Mouse (Mus musculus) left cerebral cortex, postnatal 4 days (tissue): ENCODE measurements around the gene Tshz2. TPM values are rescaled to one million over a fixed set of nuclear protein-coding genes. Genes with fewer than 3 reads are reported as not detected.

Experiments
- DNase-seq: peaks from one replicate; pipeline ENCODE4 v3.0.0-alpha.2; 2022
- intact Hi-C: fragments of 180-260 bp; cut with DNase I; formaldehyde crosslinking; loops from one replicate; pipeline ENCODE4 v1.15.1; 2025
- total RNA-seq, 2 experiments: library from RNA; stranded (reverse); gene quantifications; 2 replicates each; pipeline ENCODE4 v1.2.3; 2021

Gene Tshz2
- total RNA-seq, 2 experiments from 2014 or later, result 29.9 to 52.3 TPM

GRCm38 (mm10) chr2:169792706-169793105 lies 159.9 kb downstream of the Tshz2 start:
- intact Hi-C loops, result no loop called here
- DNase-seq, result no peak

- intact Hi-C loops, result no loop called here
- DNase-seq, result no peak
Measured at GRCm38 (mm10) chr2:169802241-169802640, 169.4 kb downstream of the Tshz2 start.

GRCm38 (mm10) chr2:169804380-169804779 lies 171.6 kb downstream of the Tshz2 start:
- intact Hi-C loops, result no loop called here
- no peak for DNase-seq

- DNase-seq, result no peak
- intact Hi-C loops, result no loop called here
Measured at GRCm38 (mm10) chr2:169805545-169805944, 172.7 kb downstream of the Tshz2 start.

GRCm38 (mm10) chr2:169811589-169811988 lies 178.8 kb downstream of the Tshz2 start:
- no peak for DNase-seq
- intact Hi-C loops, result no loop called here

- intact Hi-C loops, result no loop called here
- DNase-seq, result no peak
Measured at GRCm38 (mm10) chr2:169812055-169812454, 179.2 kb downstream of the Tshz2 start.

- intact Hi-C loops, result no loop called here
Measured at GRCm38 (mm10) chr2:169812940-169813339, 180.1 kb downstream of the Tshz2 start.

GRCm38 (mm10) chr2:169814351-169814750 lies 181.5 kb downstream of the Tshz2 start:
- peak; percentile 30 for DNase-seq
- intact Hi-C loops, result no loop called here

More at GRCm38 (mm10) chr2:169812940-169813339, 180.1 kb downstream of the Tshz2 start:
- DNase-seq, result no peak

GRCm38 (mm10) chr2:169814757-169815156 lies 181.9 kb downstream of the Tshz2 start:
- intact Hi-C loops, result no loop called here
- DNase-seq, result peak; percentile 27

- DNase-seq, result no peak
- intact Hi-C loops, result no loop called here
Measured at GRCm38 (mm10) chr2:169821021-169821441, 188.2 kb downstream of the Tshz2 start.

- intact Hi-C loops, result no loop called here
Measured at GRCm38 (mm10) chr2:169825908-169826307, 193.1 kb downstream of the Tshz2 start.

GRCm38 (mm10) chr2:169826316-169826715 lies 193.5 kb downstream of the Tshz2 start:
- no peak for DNase-seq
- intact Hi-C loops, result no loop called here

More at GRCm38 (mm10) chr2:169825908-169826307, 193.1 kb downstream of the Tshz2 start:
- no peak for DNase-seq

GRCm38 (mm10) chr2:169826833-169827232 lies 194.0 kb downstream of the Tshz2 start:
- intact Hi-C loops, result no loop called here
- no peak for DNase-seq

GRCm38 (mm10) chr2:169832184-169832583 lies 199.4 kb downstream of the Tshz2 start:
- DNase-seq, result no peak
- intact Hi-C loops, result no loop called here

- no peak for DNase-seq
- intact Hi-C loops, result no loop called here
Measured at GRCm38 (mm10) chr2:169833638-169834037, 200.8 kb downstream of the Tshz2 start.

GRCm38 (mm10) chr2:169834602-169835001 lies 201.8 kb downstream of the Tshz2 start:
- intact Hi-C loops, result no loop called here
- DNase-seq, result no peak

- intact Hi-C loops, result no loop called here
- DNase-seq, result no peak
Measured at GRCm38 (mm10) chr2:169837031-169837605, 204.3 kb downstream of the Tshz2 start.

- intact Hi-C loops, result no loop called here
- no peak for DNase-seq
Measured at GRCm38 (mm10) chr2:169838521-169838920, 205.7 kb downstream of the Tshz2 start.

GRCm38 (mm10) chr2:169841442-169841841 lies 208.6 kb downstream of the Tshz2 start:
- intact Hi-C loops, result no loop called here
- DNase-seq, result peak; percentile 63

GRCm38 (mm10) chr2:169842494-169842893 lies 209.7 kb downstream of the Tshz2 start:
- intact Hi-C loops, result no loop called here
- DNase-seq, result no peak

GRCm38 (mm10) chr2:169843553-169843952 lies 210.7 kb downstream of the Tshz2 start:
- intact Hi-C loops, result no loop called here
- no peak for DNase-seq

- intact Hi-C loops, result no loop called here
Measured at GRCm38 (mm10) chr2:169849077-169849476, 216.3 kb downstream of the Tshz2 start.

GRCm38 (mm10) chr2:169849541-169849940 lies 216.7 kb downstream of the Tshz2 start:
- intact Hi-C loops, result no loop called here
- DNase-seq, result no peak

More at GRCm38 (mm10) chr2:169849077-169849476, 216.3 kb downstream of the Tshz2 start:
- peak; percentile 36 for DNase-seq
